Mouse (Mus musculus): ENCODE data around the gene Gclc.

Gclc gene

DNA sequence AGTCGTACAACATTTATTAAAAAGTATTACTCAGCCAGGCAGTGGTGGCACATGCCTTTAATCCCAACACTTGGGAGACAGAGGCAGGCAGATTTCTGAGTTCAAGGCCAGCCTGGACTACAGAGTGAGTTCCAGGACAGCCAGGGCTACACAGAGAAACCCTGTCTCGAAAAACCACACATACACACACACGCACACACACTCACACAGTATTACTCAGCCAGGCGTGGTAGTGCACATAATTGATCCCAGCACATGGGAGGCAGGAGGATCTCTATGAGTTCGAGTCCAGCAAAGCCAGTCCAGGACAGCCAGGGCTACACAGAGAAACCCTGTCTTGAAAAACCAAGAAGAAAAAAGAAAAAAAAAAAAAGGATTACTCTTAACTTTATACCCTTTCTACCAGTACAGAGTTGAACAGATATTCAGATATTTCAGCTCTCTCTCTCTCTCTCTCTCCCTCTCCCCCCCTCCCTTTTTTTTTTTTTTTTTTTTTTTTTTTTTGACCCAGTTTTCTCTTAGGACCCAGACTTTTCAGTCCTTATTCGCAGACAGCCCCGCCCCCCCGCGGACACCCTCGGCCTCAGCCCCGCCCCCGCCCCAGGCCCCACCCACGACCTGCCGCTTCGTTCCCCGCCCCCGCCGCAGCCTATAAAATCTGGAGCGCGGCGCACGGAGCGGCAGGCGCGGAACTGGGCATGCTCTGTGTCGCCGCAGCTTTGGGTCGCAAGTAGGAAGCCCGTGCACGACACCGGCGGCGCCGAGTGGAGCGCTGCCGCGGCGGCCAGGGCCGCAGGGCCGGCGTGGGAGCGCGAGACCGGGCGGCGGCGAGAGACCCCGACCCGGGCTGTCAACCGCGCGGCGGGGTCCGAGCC, at the start of gene Gclc:
Gene Gclc, plus strand, starts transcription at position 683 of the 875 bp plus-strand sequence.
- peak; percentile 91 for DNase-seq (ENCODE audit: low spot score)

DNA sequence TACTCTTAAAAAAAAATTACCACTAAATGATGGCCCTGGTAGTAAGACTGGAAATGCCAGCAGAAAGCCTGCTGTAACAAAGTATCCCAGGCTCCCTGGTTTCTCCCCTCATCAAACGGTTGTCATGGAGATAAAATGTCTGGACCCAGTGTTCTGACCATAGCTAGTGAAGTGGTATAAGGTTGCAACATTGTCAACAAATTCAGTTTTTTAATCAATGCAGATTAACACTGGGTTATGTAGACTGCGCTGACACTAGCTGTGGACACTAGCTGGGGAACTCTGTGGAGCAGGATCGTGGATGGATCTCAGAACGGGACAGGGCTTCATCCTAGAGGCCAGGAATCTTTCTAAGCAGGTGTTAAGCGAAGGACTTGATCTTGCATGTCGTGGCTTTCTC, 47.8 kb upstream of the Gclc start:
- no peak for DNase-seq (ENCODE audit: low spot score)

DNA sequence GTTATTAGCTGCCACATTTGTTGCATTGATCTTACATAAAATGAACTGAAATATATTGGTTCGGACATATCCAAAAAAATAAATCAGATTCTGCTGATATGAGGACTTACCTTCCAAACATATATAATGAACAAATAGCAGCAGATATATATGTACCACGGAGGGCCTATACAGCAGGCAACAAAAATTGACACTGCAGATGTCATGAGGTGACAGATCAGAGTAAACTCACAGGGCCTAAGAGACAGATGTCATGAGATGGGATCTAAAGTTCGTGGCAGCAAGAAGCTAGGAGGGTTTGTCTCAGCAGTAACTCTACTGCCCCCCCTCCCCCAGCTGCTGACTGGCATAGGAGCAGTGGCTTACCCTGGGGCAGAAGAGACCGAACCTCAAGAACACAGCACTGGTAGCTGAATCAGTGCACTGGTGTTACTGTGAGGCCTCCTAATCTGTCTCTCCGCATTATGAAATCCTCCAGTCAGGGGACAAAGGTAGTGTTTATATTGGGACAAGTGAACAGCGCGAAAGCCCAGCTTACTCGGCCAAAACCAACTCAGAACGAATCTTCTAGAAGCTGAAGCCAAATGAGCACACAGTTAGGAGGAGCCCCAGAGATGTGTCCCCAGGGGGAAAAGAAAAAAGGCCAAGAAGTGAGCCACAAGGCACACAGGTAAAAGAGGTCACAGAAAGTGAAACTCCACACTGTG, 46.7 kb upstream of the Gclc start:
- no peak for DNase-seq (ENCODE audit: low spot score)

DNA sequence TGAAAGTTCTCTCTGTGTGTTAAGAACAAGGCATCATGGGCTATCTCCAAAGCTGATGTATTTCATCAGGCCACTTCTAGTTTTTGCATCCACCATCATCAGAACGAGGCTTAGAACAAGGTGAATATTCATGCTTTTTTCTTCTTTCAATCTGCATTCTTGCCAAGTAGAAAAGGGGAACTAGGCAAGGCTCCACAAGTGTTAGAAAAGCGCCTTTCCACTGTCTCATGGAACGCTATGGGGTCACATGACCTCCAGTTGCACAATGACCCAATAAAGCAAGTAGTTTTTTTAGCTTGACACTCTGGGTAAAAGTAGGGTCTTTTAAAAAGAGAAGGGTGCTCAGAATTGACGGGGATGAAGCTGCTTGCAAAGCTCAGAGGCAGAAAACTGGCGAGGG, 45.4 kb upstream of the Gclc start:
- DNase-seq (ENCODE audit: low spot score): no peak

DNA sequence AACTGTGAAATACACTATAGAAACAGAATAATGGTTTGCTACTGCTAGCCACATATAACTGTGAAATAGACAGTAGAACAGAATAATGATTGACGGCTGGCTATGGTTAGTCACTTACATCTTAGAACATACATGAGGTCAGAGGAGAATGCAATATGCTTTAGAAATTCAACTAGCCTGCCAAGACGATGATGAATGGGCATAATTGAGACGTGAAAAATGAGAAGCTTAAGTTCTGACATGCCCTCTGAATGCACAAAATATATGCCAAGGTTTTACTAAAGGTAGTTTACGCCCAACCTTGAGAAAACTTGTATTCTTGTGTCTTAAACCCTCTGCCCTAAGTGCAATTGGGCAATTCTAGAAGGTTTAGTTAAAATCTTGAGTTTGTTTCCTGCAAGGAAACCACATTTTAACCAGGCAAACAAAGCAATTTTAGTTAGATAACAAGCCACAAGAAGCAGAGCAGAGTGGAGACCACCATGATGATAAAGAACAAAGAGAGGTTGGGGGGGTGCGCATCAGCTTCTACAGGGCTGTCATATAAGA, 43.2 kb upstream of the Gclc start:
- DNase-seq (ENCODE audit: low spot score): no peak

DNA sequence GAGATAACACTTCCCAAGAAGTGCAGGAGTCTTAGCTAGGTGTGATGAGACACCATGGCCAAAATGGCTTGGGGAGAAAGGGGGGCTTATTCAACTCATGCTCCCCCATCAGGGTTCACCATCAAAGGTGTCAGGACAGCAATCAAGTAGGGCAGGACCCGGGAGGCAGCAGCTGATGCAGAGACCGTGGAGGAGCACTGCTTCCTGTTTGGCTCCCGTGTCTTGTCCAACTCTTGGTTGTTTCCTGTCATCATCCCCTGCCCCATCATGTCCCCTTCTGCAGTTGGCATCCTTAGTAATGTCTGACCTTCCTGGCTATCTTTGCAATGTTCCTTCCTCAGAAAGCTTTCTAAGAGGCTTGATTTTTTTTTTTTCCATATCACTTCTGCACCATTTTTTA, 41.5 kb upstream of the Gclc start:
- DNase-seq (ENCODE audit: low spot score): no peak

DNA sequence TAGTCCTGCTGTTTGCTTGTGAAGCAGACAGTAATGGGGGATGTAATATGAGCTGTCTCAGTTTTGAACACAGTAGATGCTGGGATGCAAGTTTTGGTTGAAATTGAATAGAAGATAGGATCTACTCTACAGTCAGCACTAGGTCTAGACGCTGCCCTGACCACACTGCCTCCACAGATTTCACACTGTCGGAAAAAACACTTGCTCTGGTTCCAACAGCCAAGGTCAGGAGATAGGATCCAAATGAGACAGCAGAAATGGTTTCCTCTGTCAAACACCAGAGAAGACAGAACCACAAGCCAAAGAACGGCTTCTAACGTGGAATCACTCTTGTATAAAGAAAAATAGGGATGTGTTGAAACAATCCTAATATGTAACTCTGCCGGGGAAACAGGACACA, 41.0 kb upstream of the Gclc start:
- DNase-seq (ENCODE audit: low spot score): no peak

DNA sequence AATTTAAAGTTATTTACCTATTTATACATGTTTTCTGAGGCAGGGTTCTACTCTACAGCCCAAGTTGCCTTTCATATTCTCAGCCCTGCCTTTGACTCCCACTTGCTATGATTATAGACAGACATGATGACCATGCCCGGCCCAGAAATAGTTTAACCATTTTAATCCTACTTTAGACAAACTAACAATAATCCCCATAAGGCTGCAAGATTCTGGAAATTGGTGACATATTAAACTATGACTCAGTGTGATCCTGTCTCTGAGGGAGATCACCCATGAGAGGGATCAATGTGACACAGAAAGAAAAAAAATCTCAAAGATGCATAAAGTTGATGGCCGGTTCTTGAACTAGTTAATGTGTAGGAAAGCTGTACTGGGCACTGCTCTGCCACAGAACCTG, 39.1 kb upstream of the Gclc start:
- DNase-seq (ENCODE audit: low spot score): no peak

DNA sequence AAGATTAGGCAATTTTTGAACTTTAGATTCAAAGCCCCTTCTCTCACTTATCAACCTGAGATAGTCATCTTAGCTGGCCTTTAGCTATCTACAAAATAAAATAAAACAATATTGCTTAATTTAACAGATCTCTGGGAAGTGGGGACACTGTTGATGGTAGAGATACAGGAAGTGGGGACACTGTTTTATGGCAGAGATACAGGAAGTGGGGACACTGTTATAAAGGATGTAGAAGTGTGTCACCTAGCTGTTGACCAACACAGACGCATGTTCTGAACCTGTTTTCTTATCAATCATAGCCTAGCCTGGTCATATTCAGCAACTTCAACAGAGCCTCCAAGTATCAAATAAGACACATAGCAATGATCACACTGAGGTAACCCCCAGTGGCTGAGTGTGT, 38.3 kb upstream of the Gclc start:
- DNase-seq (ENCODE audit: low spot score): no peak

DNA sequence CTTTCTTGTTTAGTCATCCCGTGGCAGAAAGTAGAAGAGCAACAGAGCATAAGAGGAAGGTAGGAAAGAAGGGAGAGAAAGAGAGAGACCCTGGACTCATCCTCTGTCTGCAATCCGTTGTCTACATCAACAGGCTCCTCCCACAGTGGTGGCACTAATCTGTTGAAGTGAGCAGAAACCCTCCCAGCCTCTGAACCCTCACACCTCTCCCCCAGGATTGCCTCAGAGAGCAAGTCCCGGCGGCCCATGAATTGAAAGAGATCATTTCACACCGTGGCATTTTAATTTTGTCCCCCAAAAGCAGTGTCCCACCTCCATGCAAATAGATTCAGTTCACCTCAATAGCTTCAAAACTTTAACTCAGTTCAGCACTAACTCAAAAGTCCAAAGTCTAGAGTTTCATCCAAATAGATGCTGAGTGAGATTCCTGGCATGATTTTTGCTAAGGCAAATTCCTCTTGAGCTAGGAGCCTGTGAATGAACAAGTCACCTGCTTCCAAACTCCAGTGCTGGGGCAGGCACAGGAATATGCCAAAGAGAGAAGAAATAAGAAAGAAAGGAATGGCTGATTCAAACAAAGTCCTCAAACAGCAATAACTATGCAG, 36.4 kb upstream of the Gclc start:
- DNase-seq (ENCODE audit: low spot score): no peak

DNA sequence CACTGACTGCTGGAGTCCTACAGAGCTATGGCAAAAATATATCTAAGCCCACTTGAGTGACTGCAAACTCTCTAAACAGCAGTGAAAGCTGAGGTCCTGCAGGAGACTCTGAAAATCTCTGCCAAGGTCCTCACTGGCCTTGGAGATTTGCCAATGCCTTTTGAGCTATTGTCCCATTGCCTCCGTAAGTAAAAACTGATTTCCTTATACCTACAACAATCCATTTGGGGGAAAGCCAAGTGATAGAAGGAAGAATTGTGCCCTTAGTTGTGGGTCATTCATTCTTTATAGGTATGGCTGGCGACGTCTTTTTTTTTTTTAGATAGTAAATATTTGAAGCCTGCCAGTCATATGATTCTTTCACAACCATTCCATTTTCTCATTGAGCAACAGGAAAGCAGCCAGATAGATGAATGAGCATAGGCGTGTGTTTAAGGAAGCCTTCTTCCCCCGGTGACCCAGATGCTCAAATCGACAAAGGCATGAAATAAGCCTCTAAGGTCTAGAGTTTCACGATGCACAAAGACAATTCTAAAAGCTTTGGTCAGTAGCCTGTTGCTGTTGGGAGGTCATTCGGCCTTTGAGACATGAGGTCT, 35.4 kb upstream of the Gclc start:
- DNase-seq (ENCODE audit: low spot score): no peak

DNA sequence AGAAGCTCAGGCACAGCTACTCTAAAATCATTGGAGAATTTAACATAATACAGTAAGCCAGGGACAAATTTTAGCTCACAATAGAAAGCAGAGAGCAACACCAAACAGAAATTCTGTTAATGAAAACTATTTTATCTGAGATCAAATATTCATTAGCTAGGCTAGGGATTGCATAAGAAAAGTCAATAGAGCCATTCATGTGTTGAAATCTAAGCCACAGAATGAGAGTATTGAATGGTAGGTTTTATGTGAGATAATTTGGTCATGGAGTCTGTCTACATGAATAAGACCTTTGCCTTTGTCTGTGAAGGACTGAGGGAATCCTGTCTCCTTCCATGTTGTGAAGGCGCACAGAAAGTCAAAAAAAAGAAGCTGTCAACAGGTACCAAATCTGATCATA, 34.7 kb upstream of the Gclc start:
- no peak for DNase-seq (ENCODE audit: low spot score)

DNA sequence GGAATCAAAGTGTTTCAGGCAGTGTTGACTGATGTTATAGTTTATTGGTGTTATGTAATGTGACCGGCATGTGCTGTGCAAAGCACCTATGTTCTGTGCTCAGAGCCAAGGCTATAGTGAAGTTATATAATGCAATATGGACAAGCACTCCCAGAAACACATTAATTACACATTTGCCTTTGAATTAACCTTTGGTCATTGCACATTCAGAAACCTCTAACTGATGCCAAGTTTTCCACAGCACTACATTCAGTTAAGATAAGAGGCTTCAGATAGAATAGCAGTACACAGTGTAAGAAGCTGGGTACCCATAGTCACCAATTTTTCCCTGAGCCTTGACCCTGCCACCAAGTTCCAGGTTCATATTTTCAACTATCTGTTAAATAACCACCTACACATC, 32.0 kb upstream of the Gclc start:
- no peak for DNase-seq (ENCODE audit: low spot score)

DNA sequence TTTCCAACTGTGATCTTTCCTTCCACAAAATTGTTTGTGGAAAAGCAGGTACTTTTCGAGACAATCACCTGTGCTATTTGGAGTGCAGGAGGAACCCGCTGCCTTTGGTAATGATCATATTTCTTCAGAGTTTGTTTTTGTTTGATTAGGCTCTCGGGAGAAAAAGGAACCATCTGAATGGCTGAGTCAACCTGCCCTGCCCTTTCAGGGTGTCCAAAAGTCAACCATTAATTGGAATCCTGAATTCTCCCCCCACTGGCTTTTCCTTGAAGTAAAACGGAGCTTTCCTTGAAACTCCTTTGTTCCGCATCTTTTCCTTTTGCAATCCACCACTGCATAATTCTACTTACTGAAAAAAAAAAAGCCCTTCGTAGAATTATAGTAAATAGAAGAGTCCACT, 30.1 kb upstream of the Gclc start:
- no peak for DNase-seq (ENCODE audit: low spot score)

DNA sequence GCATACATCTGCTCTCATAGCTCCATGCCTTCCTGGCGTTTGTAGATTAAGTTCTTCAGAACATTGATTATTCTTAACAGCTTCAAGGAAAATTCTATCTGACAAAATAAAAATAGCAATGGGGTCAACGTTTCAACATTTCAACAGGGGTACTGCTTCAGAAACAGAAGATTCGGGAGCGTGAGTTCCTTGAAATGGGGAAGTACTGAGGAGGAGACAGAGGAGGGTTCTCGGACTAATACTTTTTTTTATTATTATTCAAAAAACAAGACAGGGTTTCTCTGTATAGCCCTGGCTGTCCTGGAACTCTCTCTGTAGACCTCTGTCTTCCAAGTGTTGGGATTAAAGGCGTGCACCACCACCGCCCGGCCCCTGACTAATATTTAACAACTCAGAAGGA, 28.9 kb upstream of the Gclc start:
- no peak for DNase-seq (ENCODE audit: low spot score)

DNA sequence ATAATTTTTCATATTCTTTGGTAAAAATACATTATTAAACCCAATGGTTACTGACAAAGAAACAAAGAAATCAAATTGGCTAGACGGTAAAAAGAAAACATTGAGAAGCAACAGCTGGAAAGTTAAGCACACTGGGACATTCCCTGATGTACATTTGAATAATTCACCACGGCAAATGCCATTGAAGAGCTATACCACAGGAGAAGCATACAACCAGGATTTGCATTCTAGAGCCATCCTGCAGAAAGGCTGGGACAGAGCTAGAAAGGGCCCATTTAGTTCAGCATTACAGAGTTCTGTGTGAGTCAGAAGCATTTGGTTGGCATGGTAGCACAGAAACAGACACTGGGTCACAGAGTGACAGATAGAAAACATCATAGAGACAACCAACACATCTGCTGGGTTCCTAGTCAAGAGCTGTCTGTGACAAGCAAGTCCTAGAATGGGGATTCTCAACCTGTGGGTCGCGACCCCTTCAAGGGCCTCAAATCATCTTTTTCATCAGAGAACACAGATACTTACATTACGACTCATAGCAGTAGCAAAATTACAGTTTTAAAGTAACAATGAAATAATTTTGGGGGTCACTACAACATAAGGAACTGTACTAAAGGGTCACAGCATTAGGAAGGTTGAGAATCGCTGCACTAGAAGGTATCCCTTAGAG, 28.2 kb upstream of the Gclc start:
- no peak for DNase-seq (ENCODE audit: low spot score)

DNA sequence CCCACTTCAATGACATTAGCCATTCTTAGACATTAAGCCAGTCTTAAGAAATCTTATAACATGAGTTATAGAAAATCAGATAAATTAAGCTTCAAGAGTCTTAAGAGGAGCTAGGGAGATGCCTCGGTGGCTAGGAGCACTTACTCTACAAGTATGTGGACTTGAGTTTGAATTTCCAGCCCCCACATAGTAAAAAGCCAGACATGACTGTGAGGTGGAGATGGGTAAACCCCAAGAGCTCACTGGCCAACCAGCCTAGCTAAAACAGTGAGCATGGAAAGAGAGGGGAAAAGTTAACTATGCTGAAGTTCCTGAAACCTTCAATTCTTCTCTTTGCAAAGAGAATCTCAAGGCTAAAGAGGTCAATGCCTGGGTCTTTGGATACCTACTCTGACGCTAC, 27.3 kb upstream of the Gclc start:
- DNase-seq (ENCODE audit: low spot score): no peak

DNA sequence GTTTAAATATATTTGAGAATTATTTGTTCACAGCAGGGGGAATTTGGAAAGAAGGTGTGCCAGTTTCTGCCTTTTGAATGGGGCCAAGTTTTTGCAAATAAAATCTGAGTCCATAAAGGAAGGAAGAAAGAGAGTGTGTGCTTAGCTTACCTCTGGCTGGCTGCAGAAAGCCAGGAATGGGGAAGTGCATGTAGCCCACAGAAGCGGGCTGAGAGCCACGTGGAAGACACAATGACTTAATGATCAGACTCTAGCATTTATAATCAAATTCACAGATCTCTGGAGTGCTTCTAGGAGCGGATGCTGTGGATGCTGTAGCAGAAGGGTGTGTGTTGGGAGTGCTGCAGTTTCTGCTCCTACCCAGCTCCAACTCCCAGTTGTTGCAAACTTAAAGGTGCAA, 22.3 kb upstream of the Gclc start:
- no peak for DNase-seq (ENCODE audit: low spot score)

DNA sequence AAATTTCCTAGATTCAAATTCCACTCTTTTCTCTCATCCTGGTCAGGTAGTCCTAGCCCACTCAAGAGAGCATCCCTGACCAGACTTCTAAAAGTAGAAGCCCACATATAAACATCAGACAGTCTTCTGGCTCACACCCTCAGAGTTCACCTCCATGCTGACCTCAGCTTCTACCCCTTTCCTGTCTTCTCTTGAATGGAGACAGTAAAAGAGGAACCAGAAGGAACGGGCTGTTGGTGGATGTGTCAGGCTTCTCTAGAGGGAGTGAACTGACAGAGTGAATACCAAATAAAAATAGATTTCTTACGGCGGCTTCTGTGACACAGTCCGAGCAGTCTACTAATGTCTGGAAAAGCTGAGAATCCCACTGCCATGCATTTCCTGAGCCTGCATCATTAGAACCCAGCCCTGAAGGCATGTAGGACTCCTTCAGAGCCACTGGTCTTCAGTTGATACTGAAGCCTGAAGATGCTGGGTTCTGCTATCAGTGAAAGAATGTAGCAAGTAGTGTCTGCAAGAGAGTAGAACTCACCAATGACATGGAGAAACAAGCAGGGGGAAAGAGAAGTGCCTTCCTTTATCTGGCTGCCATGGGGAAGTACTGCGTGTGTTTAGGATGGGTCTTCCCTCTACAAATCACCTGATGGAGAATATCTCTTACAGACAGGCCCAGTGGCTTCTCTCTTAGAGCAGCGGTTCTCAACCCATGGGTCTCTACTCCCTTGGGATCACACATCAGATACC, 16.9 kb upstream of the Gclc start:
- DNase-seq (ENCODE audit: low spot score): no peak

DNA sequence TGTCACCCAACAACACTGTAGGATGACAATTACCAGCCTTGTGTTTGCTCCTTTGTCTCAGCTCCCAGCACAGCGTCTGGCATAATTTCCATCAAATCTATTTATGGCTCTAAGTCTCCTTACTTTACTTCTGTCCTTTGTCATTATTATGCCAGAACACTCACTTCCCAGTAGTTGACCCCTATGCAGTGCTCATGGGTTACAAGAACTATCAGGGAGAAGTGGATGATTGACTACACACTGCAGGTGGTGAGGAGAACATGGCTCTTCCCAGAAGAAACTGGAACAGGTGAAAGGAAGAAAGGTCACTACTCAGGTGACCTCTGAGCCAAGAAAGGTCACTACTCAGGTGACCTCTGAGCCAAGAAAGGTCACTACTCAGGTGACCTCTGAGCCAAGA, 12.9 kb upstream of the Gclc start:
- DNase-seq (ENCODE audit: low spot score): no peak

DNA sequence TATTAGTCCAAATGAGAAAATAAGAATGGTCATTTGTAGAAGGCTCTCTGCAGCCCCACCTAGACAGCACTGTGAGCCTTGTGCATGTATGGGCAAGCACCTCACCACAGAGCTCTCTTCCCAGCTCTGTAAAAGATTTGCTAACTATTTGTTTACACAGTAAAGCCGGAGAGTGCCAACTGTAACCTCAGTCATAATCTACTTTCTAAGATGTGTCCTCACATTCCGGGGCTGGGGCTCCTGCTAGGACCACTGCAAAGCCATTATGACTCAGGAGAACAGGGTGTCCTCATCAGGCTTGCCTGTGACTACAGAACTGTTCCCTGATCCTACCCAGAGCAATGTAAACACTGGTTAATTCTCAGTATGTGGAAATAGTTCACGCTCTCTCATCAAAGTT, 9.5 kb upstream of the Gclc start:
- DNase-seq (ENCODE audit: low spot score): no peak

All from urinary bladder, postnatal 25 days (tissue).